Mouse (Mus musculus): ENCODE measurements around the gene Fkbp6. TPM values are rescaled to one million over a fixed set of nuclear protein-coding genes. Genes with fewer than 3 reads are reported as not detected.
A peak's percentile ranks its signal among the peaks of the same experiment; 100 is the strongest.

Fkbp6 gene
- polyA plus RNA-seq, 1 experiment from 2014 or later, result 0.50 TPM

- Histone ChIP-seq H3K9me3 (ENCODE audit: low read length) (0 out of 2 replicates have a peak, but pooled peaks cover 4% of the 10 kb centered on the region), H3K4me2 (replicated peaks; ENCODE audit: low read depth, low read length) (no peak overlapping the region), H3K4me3 (ENCODE audit: low read length) (no peak overlapping the region), H3K4me1 (ENCODE audit: insufficient read depth, low read length) (no peaks in the 10 kb centered on the region), H3K27me3 (ENCODE audit: insufficient read depth, low read length) (peaks cover 9% of the 10 kb centered on the region), H3K9ac (replicated peaks; ENCODE audit: low read length) (no peak overlapping the region), H3K27ac (ENCODE audit: low read length) (no peak overlapping the region), H3K36me3 (ENCODE audit: insufficient read depth, low read length) (no peaks in the 10 kb centered on the region)
- ATAC-seq (ENCODE audit: low FRiP score, low TSS enrichment), result no peak
- WGBS, result 30% methylated on average over 1 of the region's 1 CpGs
Measured at GRCm38 (mm10) chr5:135356090-135356489, 6.2 kb upstream of the Fkbp6 start.

- no peak overlapping the region for H3K27ac ChIP-seq (ENCODE audit: low read length)
- H3K4me1 ChIP-seq (ENCODE audit: insufficient read depth, low read length), result no peaks in the 10 kb centered on the region
- no peaks in the 10 kb centered on the region for H3K36me3 ChIP-seq (ENCODE audit: insufficient read depth, low read length)
- H3K4me3 ChIP-seq (ENCODE audit: low read length), result no peak overlapping the region
- WGBS, result 20% methylated on average over 20 of the region's 20 CpGs
- ATAC-seq (ENCODE audit: low FRiP score, low TSS enrichment), result no peak
- H3K9me3 ChIP-seq (ENCODE audit: low read length), result 0 out of 2 replicates have a peak, but pooled peaks cover 10% of the 10 kb centered on the region
- no peak overlapping the region for H3K9ac ChIP-seq (replicated peaks; ENCODE audit: low read length)
- H3K27me3 ChIP-seq (ENCODE audit: insufficient read depth, low read length), result peaks cover 9% of the 10 kb centered on the region
- H3K4me2 ChIP-seq (replicated peaks; ENCODE audit: low read depth, low read length), result peak overlapping the region; percentile 22; the same call in 1 of the 2 replicates
Measured at GRCm38 (mm10) chr5:135353564-135353963, 3.7 kb upstream of the Fkbp6 start.

- Histone ChIP-seq H3K4me1 (ENCODE audit: insufficient read depth, low read length) (no peaks in the 10 kb centered on the region), H3K36me3 (ENCODE audit: insufficient read depth, low read length) (no peaks in the 10 kb centered on the region), H3K9me3 (ENCODE audit: low read length) (0 out of 2 replicates have a peak, but pooled peaks cover 10% of the 10 kb centered on the region), H3K27ac (ENCODE audit: low read length) (no peak within 1 kb of the TSS), H3K9ac (replicated peaks; ENCODE audit: low read length) (no peak within 1 kb of the TSS), H3K4me2 (replicated peaks; ENCODE audit: low read depth, low read length) (peak within 1 kb of the TSS; percentile 22; the same call in 1 of the 2 replicates), H3K27me3 (ENCODE audit: insufficient read depth, low read length) (peaks cover 9% of the 10 kb centered on the region), H3K4me3 (ENCODE audit: low read length) (no peak within 1 kb of the TSS)
- WGBS, result 58% methylated on average over 9 of the region's 9 CpGs
- no peak for ATAC-seq (ENCODE audit: low FRiP score, low TSS enrichment)
Measured at GRCm38 (mm10) chr5:135352995-135353394, 3.2 kb upstream of the Fkbp6 start, which contains the start of gene Trim50. Trim50 (plus strand) TSS chr5:135353295.

GRCm38 (mm10) chr5:135351606-135352005 is 1.8 kb upstream of the Fkbp6 start:
- Histone ChIP-seq H3K27ac (ENCODE audit: low read length) (no peak overlapping the region), H3K36me3 (ENCODE audit: insufficient read depth, low read length) (no peaks in the 10 kb centered on the region), H3K4me2 (replicated peaks; ENCODE audit: low read depth, low read length) (no peak overlapping the region), H3K27me3 (ENCODE audit: insufficient read depth, low read length) (peaks cover 9% of the 10 kb centered on the region), H3K4me3 (ENCODE audit: low read length) (no peak overlapping the region), H3K4me1 (ENCODE audit: insufficient read depth, low read length) (no peaks in the 10 kb centered on the region), H3K9me3 (ENCODE audit: low read length) (0 out of 2 replicates have a peak, but pooled peaks cover 7% of the 10 kb centered on the region), H3K9ac (replicated peaks; ENCODE audit: low read length) (no peak overlapping the region)
- ATAC-seq (ENCODE audit: low FRiP score, low TSS enrichment), result no peak
- WGBS, result 84% methylated on average over 13 of the region's 13 CpGs

- Histone ChIP-seq H3K9ac (replicated peaks; ENCODE audit: low read length) (no peak overlapping the region), H3K4me2 (replicated peaks; ENCODE audit: low read depth, low read length) (no peak overlapping the region), H3K27me3 (ENCODE audit: insufficient read depth, low read length) (no peaks in the 10 kb centered on the region), H3K9me3 (ENCODE audit: low read length) (0 out of 2 replicates have a peak, but pooled peaks cover 7% of the 10 kb centered on the region), H3K36me3 (ENCODE audit: insufficient read depth, low read length) (no peaks in the 10 kb centered on the region), H3K4me1 (ENCODE audit: insufficient read depth, low read length) (no peaks in the 10 kb centered on the region), H3K27ac (ENCODE audit: low read length) (no peak overlapping the region), H3K4me3 (ENCODE audit: low read length) (no peak overlapping the region)
- no peak for ATAC-seq (ENCODE audit: low FRiP score, low TSS enrichment)
- 68% methylated on average over 4 of the region's 4 CpGs for WGBS
Measured at GRCm38 (mm10) chr5:135347511-135348011, 2.3 kb downstream of the Fkbp6 start.

GRCm38 (mm10) chr5:135346430-135346829 is 3.4 kb downstream of the Fkbp6 start:
- no peak overlapping the region for H3K9ac ChIP-seq (replicated peaks; ENCODE audit: low read length)
- no peaks in the 10 kb centered on the region for H3K36me3 ChIP-seq (ENCODE audit: insufficient read depth, low read length)
- no peaks in the 10 kb centered on the region for H3K4me1 ChIP-seq (ENCODE audit: insufficient read depth, low read length)
- no peak overlapping the region for H3K4me2 ChIP-seq (replicated peaks; ENCODE audit: low read depth, low read length)
- H3K9me3 ChIP-seq (ENCODE audit: low read length), result 0 out of 2 replicates have a peak, but pooled peaks cover 7% of the 10 kb centered on the region
- no peak for ATAC-seq (ENCODE audit: low FRiP score, low TSS enrichment)
- WGBS, result 17% methylated on average over 1 of the region's 1 CpGs
- H3K27me3 ChIP-seq (ENCODE audit: insufficient read depth, low read length), result no peaks in the 10 kb centered on the region
- no peak overlapping the region for H3K4me3 ChIP-seq (ENCODE audit: low read length)
- H3K27ac ChIP-seq (ENCODE audit: low read length), result no peak overlapping the region

GRCm38 (mm10) chr5:135345989-135346388 is 3.9 kb downstream of the Fkbp6 start:
- Histone ChIP-seq H3K4me1 (ENCODE audit: insufficient read depth, low read length) (no peaks in the 10 kb centered on the region), H3K36me3 (ENCODE audit: insufficient read depth, low read length) (no peaks in the 10 kb centered on the region), H3K27ac (ENCODE audit: low read length) (no peak overlapping the region), H3K27me3 (ENCODE audit: insufficient read depth, low read length) (no peaks in the 10 kb centered on the region), H3K4me2 (replicated peaks; ENCODE audit: low read depth, low read length) (no peak overlapping the region), H3K9ac (replicated peaks; ENCODE audit: low read length) (no peak overlapping the region), H3K4me3 (ENCODE audit: low read length) (no peak overlapping the region), H3K9me3 (ENCODE audit: low read length) (0 out of 2 replicates have a peak, but pooled peaks cover 7% of the 10 kb centered on the region)
- WGBS, result 77% methylated on average over 7 of the region's 7 CpGs
- ATAC-seq (ENCODE audit: low FRiP score, low TSS enrichment), result no peak

GRCm38 (mm10) chr5:135337575-135337974 is 12.3 kb downstream of the Fkbp6 start:
- H3K36me3 ChIP-seq (ENCODE audit: insufficient read depth, low read length), result no peaks in the 10 kb centered on the region

GRCm38 (mm10) chr5:135331161-135331560 is 18.7 kb downstream of the Fkbp6 start:
- no peaks in the 10 kb centered on the region for H3K9me3 ChIP-seq (ENCODE audit: low read length)
- H3K9ac ChIP-seq (replicated peaks; ENCODE audit: low read length), result no peak overlapping the region
- H3K36me3 ChIP-seq (ENCODE audit: insufficient read depth, low read length), result no peaks in the 10 kb centered on the region
- no peaks in the 10 kb centered on the region for H3K4me1 ChIP-seq (ENCODE audit: insufficient read depth, low read length)
- WGBS, result 83% methylated on average over 6 of the region's 6 CpGs
- H3K4me3 ChIP-seq (ENCODE audit: low read length), result no peak overlapping the region
- ATAC-seq (ENCODE audit: low FRiP score, low TSS enrichment), result no peak
- H3K27me3 ChIP-seq (ENCODE audit: insufficient read depth, low read length), result no peaks in the 10 kb centered on the region
- no peak overlapping the region for H3K4me2 ChIP-seq (replicated peaks; ENCODE audit: low read depth, low read length)
- no peak overlapping the region for H3K27ac ChIP-seq (ENCODE audit: low read length)

More at GRCm38 (mm10) chr5:135337575-135337974, 12.3 kb downstream of the Fkbp6 start:
- WGBS, result 41% methylated on average over 3 of the region's 3 CpGs
- Histone ChIP-seq H3K9ac (replicated peaks; ENCODE audit: low read length) (no peak overlapping the region), H3K9me3 (ENCODE audit: low read length) (no peaks in the 10 kb centered on the region), H3K27ac (ENCODE audit: low read length) (no peak overlapping the region), H3K4me1 (ENCODE audit: insufficient read depth, low read length) (no peaks in the 10 kb centered on the region), H3K27me3 (ENCODE audit: insufficient read depth, low read length) (no peaks in the 10 kb centered on the region), H3K4me3 (ENCODE audit: low read length) (no peak overlapping the region), H3K4me2 (replicated peaks; ENCODE audit: low read depth, low read length) (no peak overlapping the region)
- ATAC-seq (ENCODE audit: low FRiP score, low TSS enrichment), result no peak

- Histone ChIP-seq H3K4me3 (ENCODE audit: low read length) (no peak overlapping the region), H3K4me2 (replicated peaks; ENCODE audit: low read depth, low read length) (no peak overlapping the region), H3K4me1 (ENCODE audit: insufficient read depth, low read length) (no peaks in the 10 kb centered on the region), H3K9ac (replicated peaks; ENCODE audit: low read length) (no peak overlapping the region), H3K27me3 (ENCODE audit: insufficient read depth, low read length) (no peaks in the 10 kb centered on the region), H3K9me3 (ENCODE audit: low read length) (no peaks in the 10 kb centered on the region), H3K36me3 (ENCODE audit: insufficient read depth, low read length) (no peaks in the 10 kb centered on the region), H3K27ac (ENCODE audit: low read length) (no peak overlapping the region)
- 83% methylated on average over 5 of the region's 5 CpGs for WGBS
- no peak for ATAC-seq (ENCODE audit: low FRiP score, low TSS enrichment)
Measured at GRCm38 (mm10) chr5:135330201-135330600, 19.6 kb downstream of the Fkbp6 start.
